Comparison of ENCODE assay signal across 14 mouse cellular contexts in the genomic region with DNA sequence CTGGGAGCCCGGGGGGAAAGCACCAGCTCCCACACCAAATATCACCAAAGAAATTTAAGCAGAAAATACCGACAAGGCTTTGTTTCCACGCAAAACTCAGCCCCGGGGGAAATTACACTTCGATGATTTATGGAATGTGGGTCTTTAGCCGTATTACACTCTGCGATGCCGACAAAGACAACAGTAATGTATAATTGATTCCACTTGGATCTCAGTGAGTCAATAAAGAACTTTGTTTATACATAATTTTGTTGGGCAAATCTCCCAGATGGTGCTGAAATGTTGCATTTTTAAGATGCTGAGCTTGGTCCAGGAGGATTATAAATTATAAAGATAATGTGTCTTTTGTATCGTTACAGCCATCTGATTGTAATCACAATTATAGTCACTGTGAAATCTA. TPM values are rescaled to one million over a fixed set of nuclear protein-coding genes. Genes with fewer than 3 reads are reported as not detected.
DNase-seq lines count a peak whose midpoint lies in the region; ATAC-seq and TF ChIP-seq lines count a peak whose summit lies in the region.
"Had no signal": no experiment of that assay in that cellular context is flagged by ENCODE, and none has a peak within 500 bp of the region (broad histone marks: within the 10 kb centered on the region; RNA-seq: fewer than 3 reads in every experiment).

No protein-coding gene starts in this region.

- no peak overlapping the region for H3K9ac ChIP-seq in forebrain, postnatal 0 days
- no peak overlapping the region for H3K9ac ChIP-seq in forebrain, embryonic 12.5 days
- no peak overlapping the region for H3K9ac ChIP-seq in embryonic facial prominence, embryonic 15.5 days
- H3K9ac ChIP-seq: hindbrain, embryonic 12.5 days had no signal

- H3K9me3 ChIP-seq in forebrain, postnatal 0 days (ENCODE audit: low read length) = no peaks in the 10 kb centered on the region
- no peaks in the 10 kb centered on the region for H3K9me3 ChIP-seq in forebrain, embryonic 12.5 days
- H3K9me3 ChIP-seq in embryonic facial prominence, embryonic 15.5 days (replicated peaks) = no peaks in the 10 kb centered on the region
- H3K9me3 ChIP-seq: hindbrain, embryonic 12.5 days; midbrain, embryonic 10.5 days had no signal

- no peak for TF ChIP-seq CTCF in forebrain, postnatal 0 days (IDR thresholded peaks at IDR 0.05; ENCODE audit: low read depth)

- no peak overlapping the region for H3K4me2 ChIP-seq in forebrain, postnatal 0 days (ENCODE audit: low read depth)
- no peak overlapping the region for H3K4me2 ChIP-seq in forebrain, embryonic 12.5 days
- H3K4me2 ChIP-seq in embryonic facial prominence, embryonic 15.5 days (replicated peaks) = 0 out of 2 replicates have a peak overlapping the region, but pooled peaks have one; percentile 28
- H3K4me2 ChIP-seq: hindbrain, embryonic 12.5 days; liver, embryonic 11.5 days had no signal

- DNase-seq in forebrain, postnatal 0 days = peak; percentile 10
- DNase-seq in layer of hippocampus, adult 9-10 months (ENCODE audit: low spot score) = peak; percentile 5
- no peak for DNase-seq in layer of hippocampus, adult 8-10 months (ENCODE audit: low spot score in 2 of 2)
- peak; percentile 64 for DNase-seq in 3T3-L1 (ENCODE audit: low read depth, low spot score)
- DNase-seq in testis, postnatal 10 days (ENCODE audit: low spot score) = no peak
- no peak for DNase-seq in thymus, postnatal 36 days
- DNase-seq: cerebellum, postnatal 36 days; heart, adult 2 months; lung, postnatal 10 days had no signal

- ATAC-seq in forebrain, postnatal 0 days = no peak
- no peak for ATAC-seq in forebrain, embryonic 12.5 days (ENCODE audit: low FRiP score)
- ATAC-seq in embryonic facial prominence, embryonic 15.5 days (ENCODE audit: insufficient number of reproducible peaks, low FRiP score, low TSS enrichment, low read depth) = no peak

- H3K27ac ChIP-seq in forebrain, postnatal 0 days (ENCODE audit: low read depth, low read length) = no peak overlapping the region
- H3K27ac ChIP-seq in forebrain, embryonic 12.5 days = no peak overlapping the region
- no peak overlapping the region for H3K27ac ChIP-seq in embryonic facial prominence, embryonic 15.5 days (replicated peaks)
- H3K27ac ChIP-seq: heart, adult 2 months; hindbrain, embryonic 12.5 days; midbrain, embryonic 10.5 days had no signal

- no peaks in the 10 kb centered on the region for H3K27me3 ChIP-seq in forebrain, postnatal 0 days (ENCODE audit: insufficient read depth, low read length)
- no peaks in the 10 kb centered on the region for H3K27me3 ChIP-seq in forebrain, embryonic 12.5 days
- H3K27me3 ChIP-seq in embryonic facial prominence, embryonic 15.5 days = no peaks in the 10 kb centered on the region
- H3K27me3 ChIP-seq: hindbrain, embryonic 12.5 days had no signal

- H3K4me3 ChIP-seq in forebrain, postnatal 0 days (ENCODE audit: low read depth, low read length) = no peak overlapping the region
- H3K4me3 ChIP-seq in forebrain, embryonic 12.5 days (replicated peaks) = no peak overlapping the region
- no peak overlapping the region for H3K4me3 ChIP-seq in embryonic facial prominence, embryonic 15.5 days (replicated peaks)
- H3K4me3 ChIP-seq: heart, adult 2 months; hindbrain, embryonic 12.5 days; midbrain, embryonic 10.5 days had no signal

- H3K4me1 ChIP-seq in forebrain, postnatal 0 days (ENCODE audit: insufficient read depth) = 0 out of 2 replicates have a peak, but pooled peaks cover 2% of the 10 kb centered on the region
- H3K4me1 ChIP-seq in forebrain, embryonic 12.5 days = no peaks in the 10 kb centered on the region
- peaks cover 14% of the 10 kb centered on the region for H3K4me1 ChIP-seq in embryonic facial prominence, embryonic 15.5 days
- H3K4me1 ChIP-seq: midbrain, embryonic 10.5 days had no signal

- WGBS in forebrain, postnatal 0 days = 38% methylated on average over 9 of the region's 9 CpGs
- WGBS in forebrain, embryonic 12.5 days = 86% methylated on average over 9 of the region's 9 CpGs
- WGBS in embryonic facial prominence, embryonic 15.5 days = 10% methylated on average over 9 of the region's 9 CpGs

- H3K36me3 ChIP-seq in forebrain, postnatal 0 days (ENCODE audit: insufficient read depth) = no peaks in the 10 kb centered on the region
- H3K36me3 ChIP-seq in forebrain, embryonic 12.5 days (replicated peaks) = no peaks in the 10 kb centered on the region
- no peaks in the 10 kb centered on the region for H3K36me3 ChIP-seq in embryonic facial prominence, embryonic 15.5 days
- H3K36me3 ChIP-seq: hindbrain, embryonic 12.5 days; midbrain, embryonic 10.5 days had no signal

RNA-seq across cellular contexts. Expression of a gene that starts 59.1 kb away (rescaled TPM):
- 10.5 and 12.6 TPM in 2 replicates for total RNA-seq in forebrain, postnatal 0 days (2014; rRNA removed)
- polyA plus RNA-seq in forebrain, postnatal 0 days (2015; fragmentation: Nextera tagmentation; extraction: Ambion mirVana) = 3.6 and 5.5 TPM in 2 replicates
- 23.3 and 24.4 TPM in 2 replicates for polyA plus RNA-seq in forebrain, embryonic 12.5 days (2016; fragmentation: Nextera tagmentation; extraction: Ambion mirVana)
- total RNA-seq in layer of hippocampus, adult 8-10 months (2022) = 10 to 100 TPM; 27.5 to 31.6 (median 30.5) TPM
- 32.7 and 33.8 TPM in 2 replicates for polyA plus RNA-seq in embryonic facial prominence, embryonic 15.5 days (2015; fragmentation: Nextera tagmentation; extraction: Ambion mirVana)

Comparison
In these comparisons a context has a peak if more than half of its experiments do, and no peak if none do; other contexts are left out.
1. DNase-seq: peak in forebrain, postnatal 0 days (single experiment), layer of hippocampus, adult 9-10 months (single experiment) and 3T3-L1 (single experiment); none in layer of hippocampus, adult 8-10 months (0 of 2), testis, postnatal 10 days (single experiment) and thymus, postnatal 36 days (0 of 2).